Mouse (Mus musculus) gastrocnemius, adult 2 months (tissue): ENCODE data around the gene Gm12258. TPM values are rescaled to one million over a fixed set of nuclear protein-coding genes. Genes with fewer than 3 reads are reported as not detected.

Source experiments
- DNase-seq: peaks from one replicate; pipeline ENCODE4 v3.0.0; 2022
- H3K27ac ChIP-seq: fragments of 200-600 bp; 2 replicates; pipeline ENCODE4 v1.8.1; 2022; ENCODE audit warnings: mild to moderate bottlenecking
- H3K4me3 ChIP-seq: fragments of 200-600 bp; 2 replicates; pipeline ENCODE4 v1.8.1; 2022; ENCODE audit warnings: mild to moderate bottlenecking, moderate library complexity
- CTCF ChIP-seq: fragments of 200-600 bp; IDR thresholded peaks from 2 replicates; pipeline ENCODE4 v1.8.1; 2022; ENCODE audit warnings: antibody characterized with exemption, mild to moderate bottlenecking, moderate library complexity
- intact Hi-C: fragments of 180-260 bp; cut with DNase I; formaldehyde crosslinking; loops from one replicate; pipeline ENCODE4 v1.15.1; 2025
- total RNA-seq, 2 experiments: library from RNA; stranded (reverse); gene quantifications; 2 replicates each; pipeline ENCODE4 v1.2.3; 2021

The Gm12258 gene
- total RNA-seq, 2 experiments from 2014 or later: 0.89 to 1.1 TPM

- TF ChIP-seq CTCF: no peak
- intact Hi-C loops: no loop called here
- no peak for DNase-seq
- H3K4me3 ChIP-seq: no peak overlapping the region
- H3K27ac ChIP-seq: no peak overlapping the region
Measured at GRCm38 (mm10) chr11:58849731-58850130, 2.8 kb downstream of the Gm12258 start.

DNA sequence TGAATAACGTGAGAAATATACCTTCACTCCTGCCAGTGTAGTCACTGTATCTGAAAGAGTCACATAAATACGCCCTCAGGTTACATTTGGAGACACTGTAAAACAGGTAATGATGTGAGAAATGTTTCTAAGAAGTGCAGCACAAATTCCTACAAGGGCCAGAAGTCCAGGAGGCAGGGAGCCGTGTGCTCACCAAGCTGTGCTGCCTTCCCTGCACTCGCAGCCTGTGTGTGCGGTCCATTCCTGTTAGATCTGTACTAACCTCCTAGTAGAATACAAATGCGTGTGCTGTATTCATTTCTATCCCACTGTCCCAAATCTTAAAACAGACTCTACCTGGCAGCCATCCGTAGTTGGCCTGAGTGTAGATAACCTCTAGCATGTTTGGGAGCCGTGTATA lies 13.8 kb downstream of the Gm12258 start:
- intact Hi-C loops: no loop called here
- TF ChIP-seq CTCF: no peak
- no peak for DNase-seq
- no peak overlapping the region for H3K4me3 ChIP-seq
- H3K27ac ChIP-seq: no peak overlapping the region

- intact Hi-C loops: no loop called here
- peak; percentile 77 for DNase-seq
- 0 out of 2 replicates have a peak, but pooled peaks have one; percentile 8 for TF ChIP-seq CTCF
- peak within 1 kb of the TSS; percentile 84 for H3K4me3 ChIP-seq
- peak within 1 kb of the TSS; percentile 80 for H3K27ac ChIP-seq
Measured at GRCm38 (mm10) chr11:58867039-58867953, 20.3 kb downstream of the Gm12258 start, which contains the start of gene 2810021J22Rik. TSS of gene 2810021J22Rik (plus strand) at chr11:58867216.

DNA sequence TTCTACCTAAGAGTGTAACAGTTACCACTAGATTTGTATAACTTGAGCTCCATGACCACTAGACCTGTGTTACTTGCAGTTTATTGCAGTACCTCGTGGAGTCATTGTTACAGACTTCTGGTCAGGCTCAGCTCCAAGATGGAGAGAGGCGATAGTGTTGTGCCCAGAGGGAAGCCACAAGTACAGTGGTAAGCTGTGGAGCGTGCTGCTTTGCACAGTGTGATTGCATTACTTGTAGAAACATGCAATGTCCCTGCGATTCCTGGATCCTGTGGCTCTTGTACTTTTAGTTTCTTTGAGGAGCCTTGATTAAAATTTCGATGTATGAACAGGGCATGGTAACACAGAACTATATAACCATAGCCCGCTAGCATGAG lies 21.0 kb downstream of the Gm12258 start:
- TF ChIP-seq CTCF: no peak
- intact Hi-C loops: no loop called here
- Histone ChIP-seq H3K4me3 (peak overlapping the region; percentile 84), H3K27ac (no peak overlapping the region)
- no peak for DNase-seq

GRCm38 (mm10) chr11:58870961-58871360 lies 24.0 kb downstream of the Gm12258 start:
- Histone ChIP-seq H3K4me3 (no peak overlapping the region), H3K27ac (no peak overlapping the region)
- intact Hi-C loops: no loop called here
- no peak for TF ChIP-seq CTCF
- DNase-seq: no peak

DNA sequence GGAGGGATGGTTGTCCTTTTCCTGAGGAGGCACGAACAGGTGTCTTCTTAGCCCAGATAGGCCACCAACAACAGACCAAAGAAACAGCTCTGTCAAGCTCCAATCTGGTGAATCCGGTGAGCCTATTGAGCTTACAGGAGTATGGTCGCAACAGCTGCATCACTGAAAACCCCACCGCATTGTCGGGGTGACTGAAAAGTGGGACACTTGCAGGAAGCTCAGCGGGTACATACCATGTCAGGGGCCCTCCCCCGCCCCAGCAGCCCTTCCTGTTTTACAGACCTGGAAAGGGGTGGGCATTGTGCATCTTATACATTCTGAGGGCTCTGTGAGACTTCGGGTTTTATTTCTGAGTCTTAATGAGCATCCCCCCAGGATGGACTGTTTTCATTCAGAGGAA lies 36.8 kb downstream of the Gm12258 start:
- no peak overlapping the region for H3K27ac ChIP-seq
- DNase-seq: no peak
- TF ChIP-seq CTCF: no peak
- intact Hi-C loops: no loop called here
- H3K4me3 ChIP-seq: no peak overlapping the region

GRCm38 (mm10) chr11:58890511-58890910 lies 43.6 kb downstream of the Gm12258 start:
- intact Hi-C loops: no loop called here
- DNase-seq: no peak
- no peak overlapping the region for H3K27ac ChIP-seq
- no peak overlapping the region for H3K4me3 ChIP-seq
- no peak for TF ChIP-seq CTCF

DNA sequence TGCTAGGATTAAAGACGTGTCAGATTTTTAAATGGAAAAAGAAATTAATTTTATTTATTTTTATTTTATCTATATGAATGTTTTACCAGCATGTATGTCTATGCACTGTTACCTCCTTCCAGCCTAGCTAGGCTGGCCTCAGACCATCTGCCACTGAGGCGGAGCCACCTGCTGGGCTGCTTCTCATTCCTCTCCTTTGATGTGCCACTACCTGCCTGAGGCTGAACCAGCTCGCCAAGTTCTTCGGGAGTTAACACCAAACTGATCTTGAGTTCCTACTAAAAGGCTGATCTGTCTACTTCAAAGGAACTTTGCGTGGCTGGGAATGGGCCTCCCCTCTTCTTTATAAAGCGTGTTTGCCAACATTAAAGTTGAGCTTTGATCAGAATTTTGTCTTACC lies 47.5 kb downstream of the Gm12258 start:
- TF ChIP-seq CTCF: no peak
- intact Hi-C loops: no loop called here
- H3K27ac ChIP-seq: no peak overlapping the region

GRCm38 (mm10) chr11:58897485-58897884 lies 50.5 kb downstream of the Gm12258 start:
- intact Hi-C loops: no loop called here
- no peak for TF ChIP-seq CTCF
- H3K27ac ChIP-seq: no peak overlapping the region
- no peak for DNase-seq
- H3K4me3 ChIP-seq: no peak overlapping the region

More for the DNA sequence above, 47.5 kb downstream of the Gm12258 start:
- H3K4me3 ChIP-seq: no peak overlapping the region
- DNase-seq: no peak

GRCm38 (mm10) chr11:58901080-58901479 lies 54.1 kb downstream of the Gm12258 start:
- Histone ChIP-seq H3K27ac (no peak overlapping the region), H3K4me3 (no peak overlapping the region)
- DNase-seq: no peak
- intact Hi-C loops: no loop called here
- no peak for TF ChIP-seq CTCF

- Histone ChIP-seq H3K4me3 (peak within 1 kb of the TSS; percentile 82), H3K27ac (peak within 1 kb of the TSS; percentile 91)
- DNase-seq: peak; percentile 97
- intact Hi-C loops: no loop called here
- 0 out of 2 replicates have a peak, but pooled peaks have one; percentile 2 for TF ChIP-seq CTCF
Measured at GRCm38 (mm10) chr11:58903511-58904409, 56.8 kb downstream of the Gm12258 start, which contains the start of gene Zfp39. TSS of gene Zfp39 (minus strand) at chr11:58904225.

- no peak for DNase-seq
- H3K27ac ChIP-seq: peak overlapping the region; percentile 91
- peak overlapping the region; percentile 82 for H3K4me3 ChIP-seq
- intact Hi-C loops: no loop called here
- no peak for TF ChIP-seq CTCF
Measured at GRCm38 (mm10) chr11:58904410-58904718, 57.4 kb downstream of the Gm12258 start.

DNA sequence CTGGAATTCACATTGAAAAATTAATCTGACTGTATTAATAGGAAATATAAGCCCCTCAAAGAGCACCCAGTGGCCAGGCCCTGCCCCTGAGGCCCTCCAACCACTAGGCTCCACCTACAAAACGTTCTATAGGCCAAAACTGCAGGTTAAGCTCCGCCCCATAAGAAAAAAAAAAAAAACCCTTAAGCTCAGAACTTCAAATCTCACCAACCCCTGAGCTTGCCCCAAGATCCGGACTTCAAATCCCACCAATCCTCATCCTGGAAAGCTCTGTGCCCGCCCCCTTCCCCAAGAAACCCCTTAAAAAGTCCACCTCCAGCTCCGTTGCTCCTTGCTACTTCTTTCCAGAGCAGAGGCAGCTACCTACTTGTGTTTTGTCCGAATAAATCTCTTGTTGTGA lies 57.9 kb downstream of the Gm12258 start:
- intact Hi-C loops: no loop called here
- peak overlapping the region; percentile 91; the same call in 1 of the 2 replicates for H3K27ac ChIP-seq
- TF ChIP-seq CTCF: no peak
- no peak for DNase-seq
- no peak overlapping the region for H3K4me3 ChIP-seq

Other genes starting within 250 kb of the Gm12258 start
- under 1 TPM in 1 of 2 experiments, not detected in 1; 0.22 TPM for gene 2210407C18Rik, start 231.1 kb upstream of the Gm12258 start, total RNA-seq
- not detected for gene Olfr323, start 216.7 kb upstream of the Gm12258 start, total RNA-seq
- gene Trim58, start 206.7 kb upstream of the Gm12258 start, total RNA-seq: not detected
- gene Olfr322, start 188.4 kb upstream of the Gm12258 start, total RNA-seq: not detected
- gene Olfr320, start 166.1 kb upstream of the Gm12258 start, total RNA-seq: not detected
- not detected for gene Olfr319, start 148.0 kb upstream of the Gm12258 start, total RNA-seq
- gene Olfr318, start 123.1 kb upstream of the Gm12258 start, total RNA-seq: not detected
- not detected for gene Olfr317, start 107.9 kb upstream of the Gm12258 start, total RNA-seq
- not detected for gene Olfr316, start 94.4 kb upstream of the Gm12258 start, total RNA-seq
- gene Olfr315, start 74.0 kb upstream of the Gm12258 start, total RNA-seq: not detected
- gene Olfr314, start 64.2 kb upstream of the Gm12258 start, total RNA-seq: not detected
- gene Fam183b, start 45.2 kb upstream of the Gm12258 start, total RNA-seq: not detected
- gene Olfr313, start 32.2 kb upstream of the Gm12258 start, total RNA-seq: not detected
- gene Olfr312, start 17.9 kb upstream of the Gm12258 start, total RNA-seq: not detected
- not detected for gene Olfr311, start 7.9 kb upstream of the Gm12258 start, total RNA-seq
- gene 2810021J22Rik, start 20.1 kb downstream of the Gm12258 start, total RNA-seq: 1 to 10 TPM in 1 of 2 experiments, under 1 TPM in 1; 0.69 to 1.3 TPM
- 1 to 10 TPM; 3.1 to 3.3 TPM for gene Zfp39, start 57.1 kb downstream of the Gm12258 start, total RNA-seq
- gene Btnl10, start 70.8 kb downstream of the Gm12258 start, total RNA-seq: not detected
- 100 to 1,000 TPM in 1 of 2 experiments, 10 to 100 TPM in 1; 95.2 to 101 TPM for gene Rnf187, start 91.8 kb downstream of the Gm12258 start, total RNA-seq
- not detected for gene Hist3h2ba, start 101.8 kb downstream of the Gm12258 start, total RNA-seq
- gene Hist3h2a, start 107.5 kb downstream of the Gm12258 start, total RNA-seq: 10 to 100 TPM; 10.5 to 11.3 TPM
- gene Trim17, start 107.5 kb downstream of the Gm12258 start, total RNA-seq: under 1 TPM; 0.08 to 0.33 TPM
- 1 to 10 TPM; 7.2 to 7.9 TPM for gene Trim11, start 130.9 kb downstream of the Gm12258 start, total RNA-seq